Mouse (Mus musculus): ENCODE measurements around the gene Pkhd1.

DNA sequence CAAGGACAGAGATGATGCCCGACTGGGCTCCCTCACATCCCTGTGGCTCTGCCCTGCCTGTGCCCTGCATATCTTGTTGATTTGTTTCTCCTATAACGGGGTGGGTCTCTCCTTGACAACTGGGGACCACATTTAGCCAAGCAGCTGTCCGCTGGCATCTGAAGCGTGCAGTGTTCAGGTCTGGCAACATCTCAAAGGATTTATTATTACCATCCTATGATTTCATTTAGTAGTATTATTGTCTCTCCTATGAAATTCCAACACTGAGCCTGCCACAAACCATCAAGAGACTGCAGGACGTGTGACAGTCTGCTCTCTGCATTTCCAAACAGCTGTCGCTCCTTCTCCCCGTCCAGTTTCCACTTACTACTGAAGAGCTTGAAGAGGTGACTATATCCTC, 49.7 kb upstream of the Pkhd1 start:
- no peak for TF ChIP-seq POLR2A (IDR thresholded peaks at IDR 0.05; ENCODE audit: borderline replicate concordance, control insufficient read depth, low read depth, low read length)
- no peak for TF ChIP-seq CTCF (IDR thresholded peaks at IDR 0.05; ENCODE audit: control insufficient read depth, insufficient read depth, low read length)
